Mouse (Mus musculus) bone marrow macrophage, adult 2 months (primary cell): ENCODE results near the gene Gm10272.
"Not testable (repeated sequence)": the region's sequence is repeated elsewhere in the genome, so short reads cannot be mapped to it uniquely, and the experiment has no call there.

Source experiments
- CTCF ChIP-seq: IDR thresholded peaks from 2 replicates; pipeline ENCODE4 v1.5.1; 2012; ENCODE audit warnings: low read depth, mild to moderate bottlenecking, low read length, moderate library complexity
- POLR2A ChIP-seq: IDR thresholded peaks from 2 replicates; pipeline ENCODE4 v1.6.1; 2012; ENCODE audit warnings: mild to moderate bottlenecking, low read depth, low read length, borderline replicate concordance

GRCm38 (mm10) chr10:77752312-77752711 lies 45.9 kb downstream of the Gm10272 start:
- TF ChIP-seq CTCF, POLR2A: not testable (repeated sequence)
